Mouse (Mus musculus): ENCODE measurements around the gene Brca1. TPM values are rescaled to one million over a fixed set of nuclear protein-coding genes. Genes with fewer than 3 reads are reported as not detected.
A peak's percentile ranks its signal among the peaks of the same experiment; 100 is the strongest.
"Not testable (repeated sequence)": the region's sequence is repeated elsewhere in the genome, so short reads cannot be mapped to it uniquely, and the experiment has no call there.

Gene Brca1
- polyA plus RNA-seq, 1 experiment from 2014 or later: 8.6 TPM

DNA sequence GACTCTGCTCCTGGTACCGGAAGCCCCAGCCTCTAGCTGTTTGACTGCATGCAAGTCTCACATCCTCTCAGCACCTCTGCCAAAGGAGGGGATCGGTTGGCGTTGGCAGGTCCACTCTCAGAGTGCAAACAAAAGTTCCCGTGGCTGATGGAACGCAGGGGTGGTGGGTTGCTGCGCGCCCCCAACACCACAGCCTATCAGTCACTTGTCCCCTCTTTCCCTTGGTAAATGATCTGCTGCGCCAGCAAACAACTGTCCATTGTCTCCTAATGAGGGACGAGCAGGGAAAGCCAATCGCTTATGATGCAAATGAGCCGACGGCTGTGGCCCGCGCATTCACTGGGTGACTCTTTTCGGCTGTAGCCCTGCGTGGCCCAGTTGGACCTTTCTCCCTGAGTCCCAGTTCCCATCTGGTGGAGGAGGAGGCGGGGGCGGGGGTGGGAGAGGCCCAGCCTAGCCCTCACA lies 72.6 kb downstream of the Brca1 start:
- 12% methylated on average over 18 of the region's 18 CpGs for WGBS
- Histone ChIP-seq H3K4me3 (no peak overlapping the region), H3K4me2 (no peak overlapping the region), H3K27ac (no peak overlapping the region), H3K9ac (no peak overlapping the region), H3K27me3 (peaks cover 8% of the 10 kb centered on the region; the same call in 1 of the 2 replicates), H3K4me1 (peaks cover 6% of the 10 kb centered on the region; the same call in 1 of the 2 replicates), H3K36me3 (no peaks in the 10 kb centered on the region), H3K9me3 (no peaks in the 10 kb centered on the region)
- no peak for ATAC-seq (ENCODE audit: insufficient number of reproducible peaks, low FRiP score, low TSS enrichment, low read depth)

DNA sequence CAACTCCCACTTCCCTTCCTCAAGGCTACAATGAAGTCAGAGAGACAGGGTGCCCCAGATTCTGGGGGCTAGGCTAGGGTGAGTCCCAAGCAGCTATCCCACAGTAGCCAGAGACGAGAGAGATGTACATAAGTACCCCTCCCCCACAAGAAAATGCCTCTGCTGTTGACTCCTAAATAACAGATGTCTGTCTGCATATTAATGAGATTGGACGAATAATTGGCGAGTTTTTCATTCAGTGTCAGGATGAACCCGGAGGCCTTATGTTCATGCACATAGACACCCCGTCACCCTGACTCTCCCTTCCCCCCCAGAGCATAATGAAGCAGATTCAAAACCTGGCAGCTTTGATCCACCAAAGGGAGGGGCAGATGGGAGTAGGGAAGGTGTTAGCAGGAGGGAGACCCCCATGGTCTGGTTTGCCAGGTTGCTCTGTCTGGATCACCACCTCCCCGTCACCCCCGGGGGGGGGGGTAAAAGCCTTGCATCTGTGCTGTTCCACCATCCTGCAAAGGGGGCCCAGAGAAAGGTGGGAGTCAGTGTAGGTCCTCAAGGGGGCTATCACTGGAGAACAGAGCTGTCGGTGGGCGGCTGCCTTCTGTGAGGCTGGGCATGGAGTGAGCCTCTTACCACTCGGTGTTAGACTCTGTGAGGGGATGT lies 74.1 kb downstream of the Brca1 start:
- H3K27me3 ChIP-seq: peaks cover 8% of the 10 kb centered on the region; the same call in 1 of the 2 replicates
- no peak overlapping the region for H3K27ac ChIP-seq
- peaks cover 6% of the 10 kb centered on the region; the same call in 1 of the 2 replicates for H3K4me1 ChIP-seq
- no peak overlapping the region for H3K9ac ChIP-seq
- H3K4me2 ChIP-seq: no peak overlapping the region
- no peak for ATAC-seq (ENCODE audit: insufficient number of reproducible peaks, low FRiP score, low TSS enrichment, low read depth)
- H3K9me3 ChIP-seq: no peaks in the 10 kb centered on the region
- H3K36me3 ChIP-seq: no peaks in the 10 kb centered on the region
- WGBS: 65% methylated on average over 10 of the region's 10 CpGs
- no peak overlapping the region for H3K4me3 ChIP-seq

DNA sequence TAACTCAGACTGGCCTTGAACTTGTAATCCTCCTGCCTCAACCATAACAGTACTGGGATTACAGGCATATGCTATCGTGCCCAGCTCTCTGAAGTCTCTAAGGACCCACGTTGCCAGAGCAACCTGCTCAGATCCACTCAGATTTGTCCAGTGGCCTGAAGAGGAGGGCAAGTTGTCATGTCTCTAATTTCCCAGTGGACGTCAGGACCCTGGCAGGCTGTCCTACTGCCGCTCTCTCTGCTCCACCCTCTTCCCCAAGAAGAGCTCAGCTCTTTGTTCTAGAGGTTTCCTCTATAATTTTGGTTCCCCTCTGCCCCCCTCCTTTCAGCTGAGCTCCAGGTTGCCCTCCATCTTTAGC lies 74.6 kb downstream of the Brca1 start:
- peaks cover 8% of the 10 kb centered on the region; the same call in 1 of the 2 replicates for H3K27me3 ChIP-seq
- 41% methylated on average over 4 of the region's 4 CpGs for WGBS
- no peaks in the 10 kb centered on the region for H3K36me3 ChIP-seq
- ATAC-seq (ENCODE audit: insufficient number of reproducible peaks, low FRiP score, low TSS enrichment, low read depth): no peak
- H3K4me2 ChIP-seq: no peak overlapping the region
- H3K9me3 ChIP-seq: no peaks in the 10 kb centered on the region
- no peak overlapping the region for H3K4me3 ChIP-seq
- H3K27ac ChIP-seq: no peak overlapping the region
- H3K9ac ChIP-seq: no peak overlapping the region
- peaks cover 6% of the 10 kb centered on the region; the same call in 1 of the 2 replicates for H3K4me1 ChIP-seq

GRCm38 (mm10) chr11:101476361-101476760 lies 75.4 kb downstream of the Brca1 start:
- H3K4me3 ChIP-seq; H3K4me2 ChIP-seq; H3K9me3 ChIP-seq; H3K9ac ChIP-seq; H3K36me3 ChIP-seq; H3K27me3 ChIP-seq; H3K4me1 ChIP-seq; ATAC-seq (ENCODE audit: insufficient number of reproducible peaks, low FRiP score, low TSS enrichment, low read depth); H3K27ac ChIP-seq: not testable (repeated sequence)
- WGBS: 85% methylated on average over 4 of the region's 4 CpGs

DNA sequence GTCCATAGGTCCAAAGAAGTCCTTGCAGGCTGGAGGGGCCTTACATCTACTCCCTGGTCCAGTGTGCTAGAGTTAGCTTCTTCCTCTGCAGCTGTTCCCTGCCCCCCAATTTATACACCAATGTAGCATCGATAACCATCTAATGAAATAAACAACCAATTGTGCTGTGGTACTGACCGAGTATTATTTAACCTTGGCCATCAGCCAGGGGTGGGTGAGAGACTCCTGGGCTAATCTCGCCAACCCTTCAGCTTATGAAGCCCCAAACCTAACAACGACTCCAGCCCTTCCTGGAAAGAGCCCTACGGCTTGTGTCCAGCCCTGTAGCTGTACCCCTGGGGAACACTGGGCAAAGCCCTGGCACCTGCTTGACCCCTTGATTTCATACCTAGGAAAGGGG lies 77.5 kb downstream of the Brca1 start:
- WGBS: 76% methylated on average over 5 of the region's 5 CpGs
- Histone ChIP-seq H3K9ac (no peak overlapping the region), H3K4me3 (no peak overlapping the region), H3K4me1 (peaks cover 6% of the 10 kb centered on the region; the same call in 1 of the 2 replicates), H3K36me3 (no peaks in the 10 kb centered on the region), H3K9me3 (no peaks in the 10 kb centered on the region), H3K27ac (no peak overlapping the region), H3K4me2 (no peak overlapping the region), H3K27me3 (peaks cover 7% of the 10 kb centered on the region; the same call in 1 of the 2 replicates)
- ATAC-seq (ENCODE audit: insufficient number of reproducible peaks, low FRiP score, low TSS enrichment, low read depth): no peak

- not testable (repeated sequence) for H3K27ac ChIP-seq; H3K4me2 ChIP-seq; H3K4me1 ChIP-seq; H3K4me3 ChIP-seq; H3K9me3 ChIP-seq; H3K9ac ChIP-seq; H3K27me3 ChIP-seq; H3K36me3 ChIP-seq; ATAC-seq (ENCODE audit: insufficient number of reproducible peaks, low FRiP score, low TSS enrichment, low read depth)
- 71% methylated on average over 1 of the region's 1 CpGs for WGBS
Measured at GRCm38 (mm10) chr11:101473686-101474085, 78.1 kb downstream of the Brca1 start.

DNA sequence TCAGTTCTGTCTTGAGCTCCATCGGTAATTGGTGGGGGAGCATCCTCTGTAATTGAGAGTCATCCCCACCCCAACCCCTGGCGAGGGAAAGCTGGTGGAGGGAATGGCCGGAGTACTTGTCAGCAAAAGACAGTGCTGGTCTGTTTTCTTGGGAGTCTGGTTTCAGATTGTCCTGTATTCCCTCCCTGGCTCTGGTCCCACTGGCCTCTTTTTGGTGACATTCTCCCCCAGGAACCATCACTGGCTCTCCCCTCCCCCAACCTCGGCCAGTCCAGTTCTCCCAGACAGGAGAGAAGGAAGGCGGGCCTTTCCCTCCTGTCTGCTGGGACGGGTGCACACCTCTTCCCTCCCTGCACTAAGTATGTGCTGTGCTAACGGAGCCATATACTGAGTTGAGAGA lies 79.4 kb downstream of the Brca1 start:
- no peak overlapping the region for H3K4me3 ChIP-seq
- peaks cover 13% of the 10 kb centered on the region for H3K4me1 ChIP-seq
- no peaks in the 10 kb centered on the region for H3K27me3 ChIP-seq
- no peak for ATAC-seq (ENCODE audit: insufficient number of reproducible peaks, low FRiP score, low TSS enrichment, low read depth)
- H3K4me2 ChIP-seq: no peak overlapping the region
- WGBS: 44% methylated on average over 7 of the region's 7 CpGs
- H3K27ac ChIP-seq: no peak overlapping the region
- H3K9ac ChIP-seq: no peak overlapping the region
- H3K36me3 ChIP-seq: no peaks in the 10 kb centered on the region
- H3K9me3 ChIP-seq: no peaks in the 10 kb centered on the region

DNA sequence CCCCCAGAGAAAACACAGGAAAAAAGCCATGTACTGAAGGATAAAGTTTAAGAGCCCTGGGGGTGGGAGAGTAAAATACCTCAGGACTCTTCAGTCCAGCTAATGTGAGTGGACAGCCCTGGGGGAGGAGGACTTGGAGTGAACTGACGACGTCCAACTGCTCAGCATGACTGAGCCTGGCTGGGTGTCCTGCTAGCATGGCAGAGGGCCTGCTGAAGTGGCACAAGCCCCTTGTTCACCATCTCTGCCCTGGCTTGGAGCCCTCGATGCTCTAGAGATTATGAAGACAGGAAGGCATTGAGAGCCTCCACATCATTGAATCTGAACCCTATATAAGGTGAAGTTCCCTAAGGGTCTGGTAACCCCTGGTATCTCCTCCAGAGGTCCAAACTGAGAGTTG lies 79.8 kb downstream of the Brca1 start:
- Histone ChIP-seq H3K4me1 (peaks cover 16% of the 10 kb centered on the region), H3K4me2 (no peak overlapping the region), H3K27me3 (no peaks in the 10 kb centered on the region), H3K9me3 (no peaks in the 10 kb centered on the region), H3K27ac (no peak overlapping the region; the same call in 1 of the 2 replicates), H3K9ac (no peak overlapping the region), H3K36me3 (no peaks in the 10 kb centered on the region), H3K4me3 (no peak overlapping the region)
- no peak for ATAC-seq (ENCODE audit: insufficient number of reproducible peaks, low FRiP score, low TSS enrichment, low read depth)
- WGBS: 51% methylated on average over 3 of the region's 3 CpGs

GRCm38 (mm10) chr11:101470206-101470605 lies 81.5 kb downstream of the Brca1 start:
- H3K36me3 ChIP-seq: no peaks in the 10 kb centered on the region
- peaks cover 28% of the 10 kb centered on the region for H3K4me1 ChIP-seq
- no peak overlapping the region for H3K4me3 ChIP-seq
- 60% methylated on average over 7 of the region's 7 CpGs for WGBS
- H3K9me3 ChIP-seq: no peaks in the 10 kb centered on the region
- no peaks in the 10 kb centered on the region for H3K27me3 ChIP-seq
- H3K27ac ChIP-seq: no peak overlapping the region
- no peak for ATAC-seq (ENCODE audit: insufficient number of reproducible peaks, low FRiP score, low TSS enrichment, low read depth)
- no peak overlapping the region for H3K9ac ChIP-seq
- H3K4me2 ChIP-seq: no peak overlapping the region

GRCm38 (mm10) chr11:101469155-101469554 lies 82.6 kb downstream of the Brca1 start:
- WGBS: 54% methylated on average over 4 of the region's 4 CpGs
- Histone ChIP-seq H3K36me3 (no peaks in the 10 kb centered on the region), H3K4me1 (peaks cover 36% of the 10 kb centered on the region), H3K4me2 (peak overlapping the region; percentile 95), H3K27ac (no peak overlapping the region), H3K27me3 (no peaks in the 10 kb centered on the region), H3K9ac (no peak overlapping the region), H3K4me3 (peak overlapping the region; percentile 75), H3K9me3 (no peaks in the 10 kb centered on the region)
- no peak for ATAC-seq (ENCODE audit: insufficient number of reproducible peaks, low FRiP score, low TSS enrichment, low read depth)

GRCm38 (mm10) chr11:101468731-101469130 lies 83.0 kb downstream of the Brca1 start:
- Histone ChIP-seq H3K4me2 (peak overlapping the region; percentile 95), H3K9me3 (no peaks in the 10 kb centered on the region), H3K36me3 (no peaks in the 10 kb centered on the region), H3K4me1 (peaks cover 41% of the 10 kb centered on the region), H3K9ac (peak overlapping the region; percentile 56; the same call in 1 of the 2 replicates), H3K4me3 (peak overlapping the region; percentile 75), H3K27ac (no peak overlapping the region), H3K27me3 (no peaks in the 10 kb centered on the region)
- ATAC-seq (ENCODE audit: insufficient number of reproducible peaks, low FRiP score, low TSS enrichment, low read depth): no peak
- 7% methylated on average over 13 of the region's 13 CpGs for WGBS

DNA sequence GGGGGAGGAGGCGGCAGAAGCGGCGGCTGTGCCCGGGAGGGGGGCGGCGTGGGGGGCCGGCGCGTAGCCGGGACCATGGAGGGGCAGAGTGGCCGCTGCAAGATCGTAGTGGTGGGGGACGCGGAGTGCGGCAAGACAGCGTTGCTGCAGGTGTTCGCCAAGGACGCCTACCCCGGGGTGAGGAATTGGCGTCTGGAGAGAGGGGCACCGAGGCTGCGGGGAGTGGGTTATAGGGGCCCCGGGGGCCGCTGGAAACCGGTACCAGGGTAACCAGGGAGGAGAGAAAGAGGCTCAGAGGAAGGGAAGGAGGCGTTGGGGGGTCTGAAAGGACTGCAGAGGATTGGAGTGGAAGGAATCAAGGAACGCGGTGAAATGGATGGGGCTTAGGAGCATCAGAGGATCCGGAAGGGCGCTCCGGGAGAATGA lies 83.5 kb downstream of the Brca1 start:
- Histone ChIP-seq H3K9ac (peak overlapping the region; percentile 56), H3K4me1 (peaks cover 45% of the 10 kb centered on the region), H3K4me2 (peak overlapping the region; percentile 95), H3K36me3 (no peaks in the 10 kb centered on the region), H3K27ac (peak overlapping the region; percentile 47), H3K27me3 (no peaks in the 10 kb centered on the region), H3K4me3 (peak overlapping the region; percentile 75), H3K9me3 (no peaks in the 10 kb centered on the region)
- ATAC-seq (ENCODE audit: insufficient number of reproducible peaks, low FRiP score, low TSS enrichment, low read depth): 0 out of 2 replicates have a peak, but pooled peaks have one; percentile 0
- WGBS: under 1% methylated on average over 29 of the region's 31 CpGs

Data from limb, embryonic 15.5 days (tissue).